Mouse (Mus musculus) neural tube, embryonic 15.5 days (tissue): ENCODE measurements around the gene Rasip1. TPM values are rescaled to one million over a fixed set of nuclear protein-coding genes. Genes with fewer than 3 reads are reported as not detected.

Experiments used
- ATAC-seq: fragments of 200-750 bp; cut with Nextera tagmentation; 2 replicates; pipeline ENCODE4 v1.8.0; 2017; ENCODE audit warnings: mild to moderate bottlenecking, moderate TSS enrichment, moderate library complexity; ENCODE audit not compliant: low FRiP score
- H3K27ac ChIP-seq: fragments of 300-500 bp; sonication (generic); replicated peaks from 2 replicates; pipeline ENCODE4 v1.5.1; 2015; ENCODE audit warnings: mild to moderate bottlenecking, inconsistent platforms
- H3K27me3 ChIP-seq: fragments of 300-500 bp; sonication (generic); replicated peaks from 2 replicates; pipeline ENCODE4 v1.6.1; 2015; ENCODE audit warnings: inconsistent platforms
- H3K36me3 ChIP-seq: fragments of 300-500 bp; sonication (generic); 2 replicates; pipeline ENCODE4 v1.6.1; 2015; ENCODE audit warnings: inconsistent platforms
- H3K4me1 ChIP-seq: fragments of 300-500 bp; sonication (generic); 2 replicates; pipeline ENCODE4 v1.6.1; 2015; ENCODE audit warnings: inconsistent platforms
- H3K4me2 ChIP-seq: fragments of 300-500 bp; sonication (generic); 2 replicates; pipeline ENCODE4 v1.6.1; 2015; ENCODE audit warnings: inconsistent platforms, mild to moderate bottlenecking, moderate library complexity
- H3K4me3 ChIP-seq: fragments of 300-500 bp; sonication (generic); replicated peaks from 2 replicates; pipeline ENCODE4 v1.5.1; 2015; ENCODE audit warnings: mild to moderate bottlenecking, inconsistent platforms
- H3K9ac ChIP-seq: fragments of 300-500 bp; sonication (generic); replicated peaks from 2 replicates; pipeline ENCODE4 v1.6.1; 2015; ENCODE audit warnings: mild to moderate bottlenecking, inconsistent platforms
- H3K9me3 ChIP-seq: fragments of 300-500 bp; sonication (generic); replicated peaks from 2 replicates; pipeline ENCODE4 v1.6.1; 2016; ENCODE audit warnings: inconsistent platforms
- WGBS: fragments of 180-500 bp; shearing (Covaris S2); methylation state at CpG from one replicate; pipeline ENCODE4 v1.1.7; 2015; ENCODE audit warnings: mixed read lengths; 5-methylcytosine and 5-hydroxymethylcytosine counted together
- polyA plus RNA-seq: library from polyadenylated mRNA; unstranded; fragments of >200 nt; fragmentation: Nextera tagmentation; extraction: Ambion mirVana; gene quantifications from 2 replicates; pipeline ENCODE4 v1.2.1, GENCODE M21; 2015

The Rasip1 gene
- polyA plus RNA-seq, 1 experiment from 2014 or later, result 17.6 TPM

DNA sequence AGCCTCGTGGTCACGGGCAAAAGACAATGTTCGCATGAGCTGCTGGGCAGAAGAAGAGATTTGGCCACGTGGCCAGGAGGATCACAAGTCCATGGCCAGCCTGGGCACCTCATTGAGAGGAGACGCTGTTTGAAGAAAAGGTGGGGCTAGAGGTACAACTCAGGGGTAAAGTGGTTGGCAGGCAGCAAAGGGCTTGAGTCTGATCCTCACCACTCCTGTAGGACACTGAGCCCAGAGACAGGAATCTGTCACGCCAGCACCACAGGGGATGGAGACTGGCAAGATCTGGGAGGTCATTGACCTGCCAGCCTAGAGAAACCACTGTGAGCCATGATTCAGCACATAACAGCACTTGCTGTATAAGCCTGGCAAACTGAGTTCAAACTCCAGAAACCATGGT lies 29.8 kb upstream of the Rasip1 start:
- Histone ChIP-seq H3K9me3 (no peaks in the 10 kb centered on the region), H3K4me2 (no peak overlapping the region), H3K36me3 (no peaks in the 10 kb centered on the region), H3K4me1 (no peaks in the 10 kb centered on the region), H3K27ac (no peak overlapping the region), H3K4me3 (no peak overlapping the region), H3K27me3 (no peaks in the 10 kb centered on the region), H3K9ac (no peak overlapping the region)
- 92% methylated on average over 6 of the region's 6 CpGs for WGBS
- ATAC-seq, result no peak

DNA sequence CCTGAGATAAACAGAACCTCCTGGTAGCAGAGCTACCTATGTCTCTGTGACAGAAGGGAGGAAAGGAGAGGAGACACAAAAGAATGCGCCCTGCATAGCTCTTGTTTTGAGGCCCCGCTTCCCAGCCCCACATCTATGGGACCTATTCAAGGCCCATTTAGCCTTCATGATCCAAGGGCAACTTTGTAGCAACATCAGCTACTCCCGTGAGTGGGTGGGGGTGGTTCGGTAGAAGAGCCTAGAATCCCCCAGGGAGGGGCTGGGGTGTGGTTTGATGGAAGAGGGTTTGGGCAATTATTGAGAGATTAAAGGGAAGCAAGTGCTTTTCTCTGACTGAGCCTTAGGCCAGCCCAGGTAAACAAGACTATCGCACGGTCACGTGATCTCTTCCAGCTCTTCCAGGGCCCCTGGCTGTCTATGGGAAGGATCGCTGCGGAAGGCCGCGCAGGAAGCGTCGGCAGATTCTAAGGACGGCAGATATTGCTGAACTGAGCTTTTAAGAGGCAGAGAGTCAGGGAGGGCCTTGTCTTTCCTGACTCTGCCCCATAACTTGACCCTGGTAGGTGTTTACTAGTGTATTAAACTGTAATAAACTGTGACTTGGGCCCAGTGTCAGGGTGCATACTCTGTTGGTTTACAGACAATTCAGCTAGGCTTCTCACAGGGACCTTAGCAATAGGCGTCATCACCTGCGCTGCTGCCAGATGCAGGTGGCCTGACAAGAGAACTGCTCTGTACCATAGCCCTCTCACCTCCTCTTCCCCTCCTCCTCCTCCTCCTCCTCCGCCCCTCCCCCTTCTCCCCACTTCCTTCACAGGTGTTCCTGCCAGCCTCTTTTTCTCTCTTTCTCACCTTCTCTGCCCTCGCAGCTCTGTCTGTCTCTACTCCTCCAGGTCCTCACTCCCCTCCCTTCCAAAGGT lies 28.1 kb upstream of the Rasip1 start:
- no peak overlapping the region for H3K9ac ChIP-seq
- no peaks in the 10 kb centered on the region for H3K36me3 ChIP-seq
- ATAC-seq, result no peak
- no peaks in the 10 kb centered on the region for H3K4me1 ChIP-seq
- no peaks in the 10 kb centered on the region for H3K9me3 ChIP-seq
- WGBS, result 49% methylated on average over 18 of the region's 18 CpGs
- no peaks in the 10 kb centered on the region for H3K27me3 ChIP-seq
- H3K4me2 ChIP-seq, result no peak overlapping the region
- no peak overlapping the region for H3K4me3 ChIP-seq
- H3K27ac ChIP-seq, result no peak overlapping the region

DNA sequence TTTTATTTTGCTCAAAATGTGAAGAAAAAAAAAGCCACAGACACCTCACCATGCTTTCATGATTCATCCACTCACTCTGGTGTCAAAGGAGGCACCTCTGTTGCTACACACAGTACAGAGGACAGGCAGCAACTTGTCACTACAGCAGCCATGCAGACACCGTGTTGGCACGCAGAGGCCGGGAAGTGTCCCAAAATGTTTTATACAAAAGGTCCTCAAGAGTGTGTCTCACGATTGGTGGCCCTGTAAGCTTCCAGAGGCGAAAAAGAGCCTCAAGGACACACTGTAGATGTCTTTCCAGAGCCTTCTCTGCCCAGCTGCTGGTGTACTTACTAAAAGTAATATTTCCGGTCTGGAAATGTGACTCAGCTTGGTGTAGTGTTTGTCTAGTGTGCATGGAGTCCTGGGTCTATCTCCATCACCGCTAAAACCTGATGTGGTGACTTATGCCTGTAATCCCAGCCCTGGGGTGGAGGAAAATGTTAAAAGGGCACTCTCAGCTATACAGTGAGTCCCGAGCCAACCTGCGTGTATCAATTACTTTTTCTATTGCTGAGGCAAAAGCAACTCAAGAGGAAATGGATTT lies 21.5 kb upstream of the Rasip1 start:
- Histone ChIP-seq H3K36me3 (no peaks in the 10 kb centered on the region), H3K4me2 (no peak overlapping the region), H3K4me3 (no peak overlapping the region), H3K4me1 (no peaks in the 10 kb centered on the region), H3K27ac (no peak overlapping the region), H3K9me3 (no peaks in the 10 kb centered on the region), H3K9ac (no peak overlapping the region), H3K27me3 (no peaks in the 10 kb centered on the region)
- WGBS, result 85% methylated on average over 9 of the region's 9 CpGs
- no peak for ATAC-seq

DNA sequence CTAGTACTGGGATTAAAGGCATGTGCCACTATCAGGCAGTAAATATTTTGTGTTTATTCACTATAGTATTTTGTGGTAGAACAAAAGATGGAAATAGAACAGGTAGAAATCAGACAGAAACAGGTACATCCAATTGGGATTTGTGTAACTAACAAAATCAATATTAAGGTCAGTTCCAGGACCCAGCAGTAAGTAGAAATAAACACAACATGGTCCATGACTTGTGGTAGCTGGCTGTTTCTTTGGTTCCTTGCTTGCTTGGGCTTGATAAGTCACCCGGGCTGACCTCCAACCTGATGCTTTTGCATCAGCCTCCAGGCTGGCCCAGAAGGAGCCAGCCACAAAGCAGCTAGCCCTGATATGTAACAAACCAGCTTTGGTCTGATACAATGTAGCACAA lies 17.8 kb upstream of the Rasip1 start:
- H3K9me3 ChIP-seq, result no peaks in the 10 kb centered on the region
- no peak overlapping the region for H3K4me3 ChIP-seq
- H3K27me3 ChIP-seq, result no peaks in the 10 kb centered on the region
- WGBS, result 70% methylated on average over 1 of the region's 1 CpGs
- H3K4me1 ChIP-seq, result no peaks in the 10 kb centered on the region
- H3K9ac ChIP-seq, result no peak overlapping the region
- no peaks in the 10 kb centered on the region for H3K36me3 ChIP-seq
- ATAC-seq, result no peak
- no peak overlapping the region for H3K27ac ChIP-seq
- H3K4me2 ChIP-seq, result no peak overlapping the region

DNA sequence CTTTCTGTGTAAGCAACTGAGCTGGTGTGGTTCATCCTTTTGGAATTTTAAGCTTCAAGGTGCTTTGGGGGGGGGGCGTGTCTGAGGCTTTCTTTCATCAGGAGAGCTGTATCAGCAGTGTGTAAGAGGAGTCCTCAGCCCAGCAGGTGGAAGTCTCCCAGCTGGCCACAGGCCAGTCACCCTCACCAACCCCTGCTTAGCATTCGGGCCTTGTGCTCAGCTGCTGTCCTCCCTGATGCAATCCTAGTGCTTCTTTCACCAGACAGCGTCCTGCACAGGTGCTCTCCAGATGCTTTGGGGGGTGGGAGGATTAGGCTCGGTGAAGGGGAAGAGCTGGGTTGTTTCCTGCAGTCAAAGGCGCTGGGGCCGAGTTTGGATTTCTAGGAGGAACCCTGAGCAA lies 11.0 kb upstream of the Rasip1 start:
- H3K36me3 ChIP-seq, result no peaks in the 10 kb centered on the region
- H3K27me3 ChIP-seq, result peaks cover 39% of the 10 kb centered on the region

DNA sequence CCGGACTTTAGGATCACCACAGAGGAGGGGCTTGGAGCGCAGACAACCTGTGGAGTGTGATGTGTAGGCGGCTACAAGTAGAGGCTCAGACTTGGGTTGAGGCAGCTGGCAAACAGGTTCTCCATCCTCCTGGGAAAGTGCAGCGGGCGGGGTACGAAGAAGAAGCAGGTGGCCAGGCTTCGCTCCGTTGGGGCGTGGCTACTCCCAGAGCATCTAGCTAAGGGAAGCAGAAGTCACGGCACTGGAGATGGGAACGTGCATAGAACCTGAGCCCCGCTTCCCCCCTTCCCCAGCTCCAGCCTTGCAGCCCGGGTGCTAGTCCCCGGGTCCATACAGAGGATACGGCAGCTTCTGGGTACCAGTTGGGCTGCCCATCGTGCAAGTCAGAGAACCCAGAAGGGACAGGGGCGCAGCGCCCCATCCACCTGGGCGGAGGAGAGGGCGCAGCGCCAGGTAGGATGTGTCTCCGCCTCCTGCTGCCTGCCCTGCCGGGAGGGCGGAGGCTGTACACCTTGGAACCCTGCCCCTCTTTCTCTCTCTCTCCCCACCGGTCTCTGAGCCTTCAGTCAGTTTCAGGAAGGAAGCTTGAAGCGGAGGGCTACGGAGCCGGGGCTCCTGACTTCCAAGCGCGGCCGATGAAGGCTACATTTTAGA lies 10.1 kb upstream of the Rasip1 start, which contains the start of gene Fut1:
Gene Fut1 (plus strand): TSS at position 248 of the 654 bp plus-strand sequence.
- H3K27me3 ChIP-seq, result peaks cover 39% of the 10 kb centered on the region
- H3K4me1 ChIP-seq, result peaks cover 7% of the 10 kb centered on the region
- no peak within 1 kb of the TSS for H3K27ac ChIP-seq
- WGBS, result 7% methylated on average over 31 of the region's 31 CpGs
- H3K9me3 ChIP-seq, result no peaks in the 10 kb centered on the region
- H3K9ac ChIP-seq, result no peak within 1 kb of the TSS
- ATAC-seq, result no peak
- H3K4me2 ChIP-seq, result peak within 1 kb of the TSS; percentile 47
- H3K36me3 ChIP-seq, result no peaks in the 10 kb centered on the region
- peak within 1 kb of the TSS; percentile 17 for H3K4me3 ChIP-seq

More for the DNA sequence above, 11.0 kb upstream of the Rasip1 start:
- peaks cover 7% of the 10 kb centered on the region for H3K4me1 ChIP-seq
- H3K9ac ChIP-seq, result no peak overlapping the region
- H3K27ac ChIP-seq, result no peak overlapping the region
- H3K9me3 ChIP-seq, result no peaks in the 10 kb centered on the region
- H3K4me2 ChIP-seq, result no peak overlapping the region
- no peak for ATAC-seq
- H3K4me3 ChIP-seq, result no peak overlapping the region
- 36% methylated on average over 6 of the region's 6 CpGs for WGBS

DNA sequence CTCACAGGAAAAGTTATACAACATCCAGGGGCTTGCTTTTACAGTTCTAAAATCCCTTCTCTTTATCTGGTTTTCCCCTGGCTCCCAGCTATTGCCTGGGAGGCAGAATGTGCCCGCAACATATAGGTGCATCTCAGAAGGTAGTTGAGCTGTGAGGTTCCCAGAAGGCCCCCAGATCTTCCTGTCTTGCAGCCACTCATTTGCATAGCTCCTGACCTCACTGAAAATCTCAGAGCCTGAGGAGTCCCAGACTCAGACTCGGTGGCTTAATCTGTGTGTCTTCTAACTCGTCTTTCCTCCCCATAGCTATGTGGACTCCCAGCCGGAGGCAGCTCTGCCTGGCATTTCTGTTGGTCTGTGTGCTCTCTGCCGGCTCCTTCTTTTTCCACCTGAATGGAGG lies 9.0 kb upstream of the Rasip1 start:
- Histone ChIP-seq H3K9ac (no peak overlapping the region), H3K36me3 (no peaks in the 10 kb centered on the region), H3K9me3 (no peaks in the 10 kb centered on the region), H3K4me3 (no peak overlapping the region), H3K4me1 (peaks cover 7% of the 10 kb centered on the region), H3K27ac (no peak overlapping the region), H3K27me3 (peaks cover 39% of the 10 kb centered on the region), H3K4me2 (no peak overlapping the region)
- WGBS, result 86% methylated on average over 5 of the region's 5 CpGs
- no peak for ATAC-seq

DNA sequence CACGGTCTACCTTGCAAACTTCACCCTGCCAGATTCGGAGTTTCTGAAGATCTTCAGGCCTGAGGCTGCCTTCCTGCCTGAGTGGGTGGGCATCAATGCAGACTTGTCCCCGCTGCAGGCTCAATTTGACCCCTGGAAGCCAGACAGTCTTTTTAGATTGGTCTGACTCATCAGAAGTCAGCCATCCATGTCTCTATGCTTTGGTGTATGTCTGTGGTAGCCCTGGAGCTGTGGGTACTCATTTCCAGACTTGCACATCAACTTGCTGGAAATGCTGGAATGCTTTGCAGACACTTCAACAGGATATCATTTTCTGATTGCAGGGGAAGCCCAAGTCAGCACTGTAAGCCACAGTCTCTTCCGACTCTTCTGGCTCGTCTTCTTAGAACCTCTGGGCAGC lies 7.7 kb upstream of the Rasip1 start:
- Histone ChIP-seq H3K27me3 (peaks cover 39% of the 10 kb centered on the region), H3K27ac (no peak overlapping the region), H3K4me1 (peaks cover 7% of the 10 kb centered on the region), H3K4me2 (no peak overlapping the region), H3K9ac (no peak overlapping the region), H3K9me3 (no peaks in the 10 kb centered on the region), H3K4me3 (no peak overlapping the region), H3K36me3 (no peaks in the 10 kb centered on the region)
- no peak for ATAC-seq
- WGBS, result 92% methylated on average over 5 of the region's 5 CpGs

DNA sequence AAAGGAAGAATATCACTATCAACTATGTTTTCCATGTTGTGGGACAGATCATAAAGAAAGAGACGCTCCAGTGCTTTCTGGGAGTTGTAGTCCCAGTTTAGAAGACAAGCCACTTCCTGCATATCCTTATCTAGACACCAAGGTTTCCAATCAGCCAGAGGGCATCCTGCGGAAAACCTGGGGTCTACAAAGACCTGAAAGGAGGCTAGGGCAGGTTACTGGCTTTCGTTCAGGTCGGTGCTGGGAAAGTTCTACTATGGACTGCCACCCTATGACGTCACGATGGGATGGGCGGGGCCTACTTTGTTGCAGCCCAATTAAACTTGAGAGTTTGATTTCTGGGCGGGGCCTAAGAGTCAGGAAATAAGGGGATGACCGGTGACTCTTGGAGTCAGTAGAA lies 5.8 kb upstream of the Rasip1 start, which contains the start of gene Izumo1:
Gene Izumo1 (plus strand): TSS at position 369 of the 400 bp plus-strand sequence.
- H3K9me3 ChIP-seq, result no peaks in the 10 kb centered on the region
- 30% methylated on average over 9 of the region's 9 CpGs for WGBS

DNA sequence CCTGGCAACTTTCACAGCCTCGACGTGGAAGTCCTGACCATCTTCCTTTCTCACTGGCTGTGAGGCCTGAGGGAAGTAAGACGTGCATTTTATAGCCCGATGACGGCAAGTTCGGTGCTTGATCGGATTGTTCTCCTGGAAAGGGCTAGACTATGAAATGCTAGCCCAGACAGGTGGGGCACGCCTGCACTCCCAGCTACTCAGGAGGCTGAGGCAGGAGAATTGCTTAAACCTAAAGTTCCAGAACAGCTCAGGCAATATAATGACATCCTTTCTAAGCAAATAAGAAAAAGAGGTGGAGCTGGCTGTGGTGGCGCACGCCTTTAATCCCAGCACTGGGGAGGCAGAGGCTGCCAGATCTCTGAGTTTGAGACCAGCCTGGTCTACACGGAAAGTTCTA lies 3.8 kb upstream of the Rasip1 start:
- H3K27ac ChIP-seq, result no peak overlapping the region
- WGBS, result 93% methylated on average over 11 of the region's 11 CpGs
- peaks cover 15% of the 10 kb centered on the region for H3K4me1 ChIP-seq
- H3K27me3 ChIP-seq, result peaks cover 9% of the 10 kb centered on the region
- H3K36me3 ChIP-seq, result no peaks in the 10 kb centered on the region
- no peak overlapping the region for H3K4me3 ChIP-seq
- H3K9me3 ChIP-seq, result no peaks in the 10 kb centered on the region
- no peak overlapping the region for H3K4me2 ChIP-seq
- no peak for ATAC-seq
- H3K9ac ChIP-seq, result no peak overlapping the region

More for the DNA sequence above, 5.8 kb upstream of the Rasip1 start, which contains the start of gene Izumo1:
- ATAC-seq, result no peak
- Histone ChIP-seq H3K4me3 (no peak within 1 kb of the TSS), H3K9ac (no peak within 1 kb of the TSS), H3K27me3 (peaks cover 28% of the 10 kb centered on the region), H3K4me2 (no peak within 1 kb of the TSS), H3K36me3 (no peaks in the 10 kb centered on the region), H3K27ac (no peak within 1 kb of the TSS), H3K4me1 (peaks cover 7% of the 10 kb centered on the region)

DNA sequence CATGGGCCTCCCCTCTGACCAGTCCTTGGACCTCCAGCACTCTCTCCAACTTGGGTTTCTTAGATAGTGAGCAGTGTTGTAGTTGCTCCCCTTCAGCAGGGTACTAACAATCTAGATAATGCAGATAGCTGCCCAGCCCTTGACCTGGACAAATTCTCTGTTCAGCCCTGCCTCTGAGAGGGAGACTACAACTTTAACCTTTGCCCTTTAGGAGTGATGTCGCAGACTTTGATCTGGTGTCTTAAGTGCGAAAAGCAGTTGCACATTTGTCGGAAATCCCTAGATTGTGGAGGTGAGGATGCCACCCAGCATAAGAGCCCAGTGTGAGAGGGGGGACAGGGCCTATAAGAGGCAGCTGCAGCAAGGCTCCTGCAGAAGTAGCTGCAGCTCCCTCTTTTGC lies 2.6 kb upstream of the Rasip1 start:
- no peak overlapping the region for H3K4me2 ChIP-seq
- peaks cover 16% of the 10 kb centered on the region for H3K4me1 ChIP-seq
- 75% methylated on average over 3 of the region's 3 CpGs for WGBS
- no peak overlapping the region for H3K4me3 ChIP-seq
- H3K27ac ChIP-seq, result no peak overlapping the region
- H3K9me3 ChIP-seq, result no peaks in the 10 kb centered on the region
- H3K9ac ChIP-seq, result no peak overlapping the region
- no peaks in the 10 kb centered on the region for H3K36me3 ChIP-seq
- H3K27me3 ChIP-seq, result no peaks in the 10 kb centered on the region; the same call in 1 of the 2 replicates
- no peak for ATAC-seq
